Mouse (Mus musculus) CD4-positive helper T cell, adult 2 months (primary cell): ENCODE results near the gene Nfrkb.

ENCODE experiments used
- DNase-seq: peaks from one replicate; pipeline ENCODE4 v3.0.0-alpha.2; 2012; ENCODE audit warnings: low read depth, missing footprints, low spot score

The Nfrkb gene

DNA sequence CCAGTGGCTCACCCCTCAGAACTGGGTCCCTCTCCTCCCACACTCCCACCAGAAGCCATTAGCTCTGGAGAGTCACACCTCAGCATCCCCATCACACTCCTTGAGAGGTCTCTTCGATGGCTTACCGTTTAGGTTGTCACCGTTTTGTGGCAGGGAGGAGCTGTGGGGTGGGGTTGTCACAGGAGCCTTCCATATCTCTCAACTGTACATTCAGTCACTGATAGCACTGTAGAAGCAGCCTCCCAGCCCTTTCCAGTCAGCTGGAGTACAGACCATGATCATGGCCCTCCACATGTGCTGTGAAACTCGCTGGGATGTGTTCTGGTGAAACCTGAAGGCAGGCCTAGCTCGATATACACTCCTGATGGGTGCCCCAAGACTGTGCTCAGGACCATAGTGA lies 36.2 kb downstream of the Nfrkb start:
- no peak for DNase-seq

DNA sequence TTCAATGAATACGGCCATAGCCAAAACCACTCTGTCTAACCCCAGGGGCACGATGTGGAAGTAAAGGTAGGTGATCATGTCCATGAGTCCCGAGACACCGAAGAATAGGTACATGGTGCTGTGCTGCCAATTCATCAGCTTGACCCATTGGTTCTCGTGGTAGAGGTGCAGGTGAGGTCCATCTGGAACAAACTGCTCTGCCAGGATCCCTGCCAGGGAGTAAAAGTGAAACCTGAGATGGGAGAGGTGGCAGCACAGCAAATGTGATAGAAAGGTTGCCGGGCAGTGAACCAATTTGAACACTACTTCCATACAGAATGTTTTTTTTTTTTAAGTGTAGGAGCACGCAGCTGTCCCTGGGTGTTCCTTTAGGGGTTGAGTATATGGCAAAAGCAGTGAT lies 43.0 kb downstream of the Nfrkb start:
- no peak for DNase-seq

DNA sequence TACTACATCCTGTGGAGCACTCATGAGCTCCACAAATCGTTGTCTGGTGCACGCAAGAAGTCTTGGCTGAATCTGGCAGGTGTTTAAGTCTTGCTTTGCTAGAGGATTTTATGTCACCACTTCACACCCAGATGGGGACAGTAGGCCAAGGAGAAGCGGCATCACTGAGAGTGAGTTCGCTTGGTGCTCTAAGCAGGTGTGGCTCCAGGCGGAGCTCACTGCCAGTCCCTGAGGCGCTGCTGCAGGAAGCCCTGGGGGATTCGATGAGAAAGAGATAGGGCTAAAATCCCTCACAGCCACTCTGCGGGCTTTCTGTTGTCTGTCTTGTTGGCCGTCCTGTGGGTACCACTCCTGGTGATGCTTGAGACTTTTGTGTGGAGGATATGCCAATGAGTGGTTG lies 44.0 kb downstream of the Nfrkb start:
- DNase-seq: no peak

DNA sequence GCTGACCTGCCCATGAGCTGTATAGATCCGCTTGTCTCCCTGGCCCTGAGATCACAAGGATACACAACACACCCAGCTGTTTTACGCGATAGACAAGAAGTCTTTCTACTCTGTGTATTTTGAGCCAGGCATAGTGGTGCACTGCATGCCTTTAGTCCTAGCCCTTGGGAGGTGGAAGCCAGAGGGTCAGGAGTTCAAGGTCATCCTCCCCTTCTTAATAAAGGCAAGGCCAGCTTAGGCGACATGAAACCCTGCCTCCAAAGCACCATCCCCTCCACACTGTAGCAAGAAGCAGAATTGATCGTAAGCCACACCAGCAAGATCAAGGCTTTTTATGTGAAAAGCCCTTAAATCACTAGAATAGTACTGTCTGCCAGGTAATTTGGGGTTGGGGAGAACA lies 45.8 kb downstream of the Nfrkb start:
- no peak for DNase-seq

GRCm38 (mm10) chr9:31432336-31432975 lies 46.5 kb downstream of the Nfrkb start:
- DNase-seq: no peak

GRCm38 (mm10) chr9:31433431-31433830 lies 47.4 kb downstream of the Nfrkb start:
- DNase-seq: no peak

GRCm38 (mm10) chr9:31435415-31435814 lies 49.4 kb downstream of the Nfrkb start:
- DNase-seq: no peak

- no peak for DNase-seq
Observed at GRCm38 (mm10) chr9:31437861-31438260, 51.9 kb downstream of the Nfrkb start.

DNA sequence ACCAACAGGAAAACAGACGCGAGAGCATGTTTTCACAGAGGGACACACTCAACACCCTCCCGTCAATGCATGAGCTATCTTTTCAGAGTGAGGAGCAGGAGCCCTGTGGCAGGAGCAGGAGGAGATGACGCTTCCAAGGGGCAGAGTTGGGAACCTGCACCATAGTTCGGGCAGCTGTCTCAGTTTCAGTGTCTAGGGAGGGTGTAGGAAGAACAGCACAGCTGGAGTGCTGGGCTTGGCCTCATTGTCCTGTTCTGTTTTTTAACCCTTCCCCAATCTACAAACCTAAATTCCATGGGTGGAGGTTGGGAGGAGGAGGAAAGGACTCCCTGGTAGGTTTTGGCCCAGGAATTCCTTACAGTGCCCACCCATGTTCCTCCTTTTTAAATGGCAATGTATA lies 52.8 kb downstream of the Nfrkb start:
- no peak for DNase-seq

GRCm38 (mm10) chr9:31439341-31439740 lies 53.3 kb downstream of the Nfrkb start:
- DNase-seq: no peak

DNA sequence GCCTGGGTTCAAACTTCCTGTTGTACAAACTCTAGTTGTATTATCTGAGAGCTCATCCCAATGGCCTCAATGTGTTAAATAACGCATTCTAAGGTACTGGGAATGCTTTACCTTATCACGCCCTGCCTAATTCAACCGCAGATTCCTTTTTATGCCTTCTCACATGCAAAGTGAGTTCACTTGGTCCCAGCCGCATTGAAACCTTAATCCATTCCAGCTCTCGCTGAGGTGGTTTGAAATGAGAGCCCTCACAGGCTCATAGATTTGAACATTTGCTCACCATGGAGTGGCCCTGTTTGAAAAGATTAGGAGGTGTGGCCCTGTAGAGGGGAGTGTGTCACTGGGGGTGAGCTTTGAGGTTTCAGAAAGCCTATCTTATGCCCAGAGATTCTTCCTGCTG lies 54.4 kb downstream of the Nfrkb start:
- no peak for DNase-seq

GRCm38 (mm10) chr9:31441487-31441886 lies 55.5 kb downstream of the Nfrkb start:
- DNase-seq: no peak

DNA sequence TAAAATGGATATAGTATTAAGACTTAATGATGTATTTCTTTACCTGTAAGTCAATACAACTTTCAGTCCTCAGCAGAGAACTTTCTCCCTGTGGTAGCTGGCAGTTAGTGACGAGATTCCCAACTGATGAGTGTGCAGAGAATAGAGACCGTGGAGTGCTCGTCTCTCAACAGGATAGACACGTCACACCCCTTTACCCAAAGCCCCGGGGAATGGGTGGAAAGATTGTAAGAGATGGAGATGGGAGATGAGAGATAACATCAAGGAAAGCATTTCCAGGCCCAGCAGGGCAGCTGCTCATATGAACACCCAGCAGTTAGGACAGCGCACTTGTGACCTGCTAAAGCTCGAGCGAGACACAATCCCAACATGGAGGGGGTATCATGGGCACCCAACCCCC lies 58.2 kb downstream of the Nfrkb start:
- no peak for DNase-seq

DNA sequence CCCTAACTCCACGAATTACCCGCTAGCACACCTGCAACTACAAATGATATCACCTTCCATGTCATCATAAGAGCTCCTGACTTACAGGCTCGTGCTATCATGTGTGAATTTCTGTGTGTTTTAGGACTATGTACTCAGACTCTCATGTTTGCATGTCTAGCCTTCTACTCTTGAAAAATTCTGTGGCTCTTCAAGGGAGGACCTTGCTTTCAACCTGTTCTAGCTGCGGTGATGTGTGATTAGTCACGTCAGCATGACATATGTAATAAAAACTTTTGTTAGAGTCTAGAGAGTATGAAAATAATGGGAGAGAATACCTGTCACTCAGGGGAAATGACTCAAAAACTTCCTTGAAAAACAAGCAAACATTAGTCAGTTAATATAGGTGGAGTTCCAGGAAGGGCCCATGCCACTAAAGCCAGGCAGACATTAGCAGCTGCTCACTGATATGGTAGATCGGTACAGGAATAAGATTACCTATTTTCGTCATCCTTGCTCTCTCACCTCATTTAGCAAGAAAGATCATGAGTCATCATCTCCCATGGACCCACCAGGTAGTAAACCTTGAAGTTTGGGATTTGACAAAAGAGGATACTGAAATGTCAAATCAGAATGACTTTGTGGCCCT lies 63.3 kb downstream of the Nfrkb start:
- no peak for DNase-seq

- DNase-seq: no peak
Observed at GRCm38 (mm10) chr9:31452166-31452565, 66.2 kb downstream of the Nfrkb start.

- DNase-seq: no peak
Observed at GRCm38 (mm10) chr9:31454356-31454755, 68.4 kb downstream of the Nfrkb start.

GRCm38 (mm10) chr9:31463190-31463589 lies 77.2 kb downstream of the Nfrkb start:
- DNase-seq: no peak

DNA sequence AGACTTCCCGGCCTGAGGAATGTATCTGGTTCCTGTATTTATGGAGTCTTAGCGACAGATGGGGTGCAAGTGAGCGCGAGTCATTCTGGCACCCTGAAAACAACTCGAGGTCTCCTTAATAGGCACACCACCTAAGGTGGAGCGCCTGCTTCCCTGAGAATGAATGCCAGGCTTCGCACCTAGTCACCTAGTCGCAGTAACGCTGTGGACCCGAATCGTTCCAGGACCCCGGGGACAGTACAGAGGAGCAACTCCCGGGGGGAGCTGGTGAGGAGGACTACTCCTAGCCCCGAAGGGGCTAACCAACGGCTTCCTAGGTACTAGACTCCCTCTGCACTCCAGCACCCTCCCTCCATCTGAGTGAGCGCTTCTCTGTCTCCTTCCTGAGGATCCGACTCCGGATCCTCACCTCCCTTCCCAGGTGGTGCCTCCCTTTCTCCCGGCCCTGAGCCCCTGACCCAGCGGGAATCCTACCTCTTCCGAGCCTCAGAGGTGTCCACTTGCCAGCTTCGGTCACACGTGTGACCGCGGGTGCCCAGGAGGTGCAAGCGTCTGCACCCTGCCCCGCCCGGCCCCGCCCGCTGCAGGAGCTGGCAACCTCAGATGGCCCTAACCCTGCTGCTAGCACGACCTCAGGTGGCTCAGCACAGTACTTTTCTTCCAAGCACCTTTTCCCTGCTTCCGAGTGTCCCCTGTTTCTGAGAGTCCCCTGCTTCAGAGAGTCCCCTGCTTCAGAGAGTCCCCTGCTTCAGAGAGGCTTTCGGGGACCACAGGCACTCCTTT lies 77.9 kb downstream of the Nfrkb start, which contains the start of gene Tmem45b:
Tmem45b (minus strand) TSS at position 771 of the 783 bp plus-strand sequence.
- no peak for DNase-seq
